Mouse (Mus musculus): ENCODE measurements around the gene Sema3e.

The Sema3e gene

GRCm38 (mm10) chr5:14043116-14043515, 18.0 kb downstream of the Sema3e start:
- Histone ChIP-seq H3K36me3 (ENCODE audit: control insufficient read depth, insufficient read depth, low read length, poor library complexity, severe bottlenecking) (no peaks in the 10 kb centered on the region), H3K27me3 (ENCODE audit: control insufficient read depth, insufficient read depth, low read length, poor library complexity, severe bottlenecking) (no peaks in the 10 kb centered on the region)
- no peak for DNase-seq (ENCODE audit: low read depth, low spot score)

DNA sequence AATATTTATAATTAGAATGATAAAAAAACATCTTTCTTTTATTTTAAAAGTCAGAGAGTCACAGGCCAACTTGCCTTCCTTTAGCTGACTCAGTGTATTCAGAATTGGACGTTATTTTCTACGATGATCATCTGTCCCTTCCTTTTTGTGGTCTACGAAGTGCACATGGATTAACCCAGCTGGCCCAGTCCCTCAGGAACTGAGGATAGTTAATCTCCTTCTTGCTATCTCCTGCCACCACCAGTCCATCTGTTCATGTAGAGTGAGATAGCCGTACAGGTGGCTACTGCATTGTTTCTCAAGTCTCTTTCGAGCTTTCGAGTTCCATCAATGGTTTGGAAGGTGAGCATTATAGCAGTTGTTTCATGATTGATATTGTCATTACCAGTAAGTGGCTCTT, 18.9 kb downstream of the Sema3e start:
- H3K27me3 ChIP-seq (ENCODE audit: control insufficient read depth, insufficient read depth, low read length, poor library complexity, severe bottlenecking), result no peaks in the 10 kb centered on the region
- H3K36me3 ChIP-seq (ENCODE audit: control insufficient read depth, insufficient read depth, low read length, poor library complexity, severe bottlenecking), result no peaks in the 10 kb centered on the region
- DNase-seq (ENCODE audit: low read depth, low spot score), result no peak

DNA sequence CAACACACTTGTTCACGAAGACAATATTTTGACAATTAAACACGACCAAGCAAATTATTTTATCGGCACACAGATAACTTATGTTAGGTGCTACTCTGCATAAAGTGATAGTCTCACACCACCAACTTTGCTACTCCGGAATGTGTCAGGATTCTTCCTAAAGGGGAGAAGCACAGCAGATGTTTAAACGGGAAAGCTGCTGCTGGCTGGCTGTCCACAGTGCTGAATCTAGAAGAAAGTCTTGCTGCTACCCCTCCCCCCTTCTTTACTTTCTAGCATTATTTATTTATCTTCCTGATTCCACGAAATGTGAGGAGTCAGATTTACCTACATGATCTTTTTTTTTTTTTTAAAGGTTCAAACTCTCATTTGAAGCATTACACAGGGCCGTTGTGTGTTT, 23.6 kb downstream of the Sema3e start:
- no peak for DNase-seq (ENCODE audit: low read depth, low spot score)
- Histone ChIP-seq H3K27me3 (ENCODE audit: control insufficient read depth, insufficient read depth, low read length, poor library complexity, severe bottlenecking) (no peaks in the 10 kb centered on the region), H3K36me3 (ENCODE audit: control insufficient read depth, insufficient read depth, low read length, poor library complexity, severe bottlenecking) (no peaks in the 10 kb centered on the region)

GRCm38 (mm10) chr5:14054472-14054871, 29.4 kb downstream of the Sema3e start:
- H3K36me3 ChIP-seq (ENCODE audit: control insufficient read depth, insufficient read depth, low read length, poor library complexity, severe bottlenecking), result no peaks in the 10 kb centered on the region
- H3K27me3 ChIP-seq (ENCODE audit: control insufficient read depth, insufficient read depth, low read length, poor library complexity, severe bottlenecking), result no peaks in the 10 kb centered on the region
- DNase-seq (ENCODE audit: low read depth, low spot score), result no peak

DNA sequence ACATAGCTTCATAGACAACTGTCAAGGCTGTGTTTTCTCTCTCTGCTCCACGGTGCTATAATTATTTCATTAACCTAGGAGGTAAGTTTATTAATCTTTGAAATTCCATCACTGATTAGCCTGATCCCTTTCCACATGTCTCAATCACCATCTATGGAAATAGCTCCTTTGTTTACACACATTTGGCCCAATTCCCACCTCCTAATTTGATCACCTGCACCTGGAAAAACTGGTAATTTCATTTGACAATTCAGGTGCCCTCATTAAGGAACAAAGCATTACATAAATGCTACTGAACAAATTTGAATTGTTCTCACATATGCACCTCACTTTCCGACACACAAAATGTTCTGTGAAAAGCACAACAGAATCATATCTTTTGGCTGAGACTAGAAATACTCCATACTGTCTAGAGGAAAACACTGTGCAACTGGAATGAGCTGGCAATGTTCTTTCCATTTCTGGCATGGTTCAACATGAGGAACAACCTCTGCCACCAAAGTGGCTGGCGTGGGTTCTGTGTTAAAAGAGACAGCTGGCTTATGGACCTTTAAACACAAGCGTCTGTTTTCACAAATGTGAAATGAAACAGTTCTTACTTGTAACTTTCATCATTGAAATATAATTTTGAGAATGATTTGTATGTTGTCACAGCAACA, 34.9 kb downstream of the Sema3e start:
- Histone ChIP-seq H3K27me3 (ENCODE audit: control insufficient read depth, insufficient read depth, low read length, poor library complexity, severe bottlenecking) (no peaks in the 10 kb centered on the region), H3K36me3 (ENCODE audit: control insufficient read depth, insufficient read depth, low read length, poor library complexity, severe bottlenecking) (no peaks in the 10 kb centered on the region)
- no peak for DNase-seq (ENCODE audit: low read depth, low spot score)

DNA sequence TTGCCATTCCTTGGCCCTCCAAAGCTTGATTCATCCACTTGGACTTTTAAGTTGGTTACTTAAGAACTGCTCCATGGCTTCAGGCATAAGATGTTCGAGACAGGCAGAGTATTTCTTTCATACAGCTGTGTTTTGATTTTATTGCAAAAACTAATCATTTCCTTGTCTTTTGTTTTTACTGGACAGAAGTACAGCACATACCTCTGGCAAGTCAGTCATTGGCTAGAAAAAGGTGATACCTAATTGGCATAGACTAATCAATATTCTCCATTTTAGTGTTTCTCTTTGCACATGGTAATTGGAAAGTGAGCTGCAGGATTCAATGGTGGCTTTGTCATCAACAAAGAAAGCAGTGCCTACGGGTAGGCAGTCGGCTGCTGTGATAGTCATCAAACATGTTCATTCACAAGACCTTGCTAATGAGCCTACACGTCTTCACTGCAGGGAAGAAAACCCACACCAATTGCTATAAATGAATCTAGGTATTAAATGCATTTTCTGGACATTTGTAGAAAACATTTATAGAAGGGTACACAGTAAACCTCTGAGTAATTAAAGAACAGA, 37.9 kb downstream of the Sema3e start:
- Histone ChIP-seq H3K27me3 (ENCODE audit: control insufficient read depth, insufficient read depth, low read length, poor library complexity, severe bottlenecking) (no peaks in the 10 kb centered on the region), H3K36me3 (ENCODE audit: control insufficient read depth, insufficient read depth, low read length, poor library complexity, severe bottlenecking) (no peaks in the 10 kb centered on the region)
- no peak for DNase-seq (ENCODE audit: low read depth, low spot score)

- no peaks in the 10 kb centered on the region for H3K36me3 ChIP-seq (ENCODE audit: control insufficient read depth, insufficient read depth, low read length, poor library complexity, severe bottlenecking)
- DNase-seq (ENCODE audit: low read depth, low spot score), result no peak
- no peaks in the 10 kb centered on the region for H3K27me3 ChIP-seq (ENCODE audit: control insufficient read depth, insufficient read depth, low read length, poor library complexity, severe bottlenecking)
Observed at GRCm38 (mm10) chr5:14073152-14073551, 48.1 kb downstream of the Sema3e start.

GRCm38 (mm10) chr5:14088100-14088499, 63.0 kb downstream of the Sema3e start:
- no peaks in the 10 kb centered on the region for H3K27me3 ChIP-seq (ENCODE audit: control insufficient read depth, insufficient read depth, low read length, poor library complexity, severe bottlenecking)
- no peaks in the 10 kb centered on the region for H3K36me3 ChIP-seq (ENCODE audit: control insufficient read depth, insufficient read depth, low read length, poor library complexity, severe bottlenecking)
- DNase-seq (ENCODE audit: low read depth, low spot score), result no peak

DNA sequence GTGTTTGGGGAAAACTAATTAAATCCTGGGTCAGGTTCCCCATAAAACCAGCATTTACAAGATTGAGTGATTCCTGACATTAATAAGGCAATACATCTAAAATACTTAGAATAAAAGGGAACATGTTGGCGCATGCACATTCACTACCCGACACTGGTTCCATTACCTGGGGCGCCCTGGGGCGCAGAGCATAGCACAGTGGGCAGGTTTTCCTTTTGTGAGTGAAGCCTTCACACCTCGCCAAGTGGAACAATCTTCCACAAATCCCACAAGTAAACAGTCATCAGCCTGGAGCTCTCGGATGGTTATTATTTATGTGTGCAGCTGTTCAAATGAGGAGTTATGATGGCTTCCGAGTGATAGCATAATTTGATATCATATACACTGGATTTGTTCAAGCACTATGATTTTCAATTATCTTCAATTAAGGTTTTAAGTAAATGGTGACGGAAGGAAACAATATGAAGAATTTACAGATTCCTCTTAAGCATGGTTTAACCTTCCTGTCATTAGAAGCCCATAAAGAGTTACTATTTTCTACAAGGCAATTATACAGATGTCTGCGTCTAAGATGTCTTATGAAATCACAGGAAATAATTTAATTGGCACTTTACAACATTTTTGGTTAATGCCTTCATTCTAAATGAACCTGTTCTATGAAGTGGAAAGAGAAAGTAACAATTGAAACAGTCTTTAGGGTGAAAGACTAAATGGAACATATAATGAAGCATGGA, 65.0 kb downstream of the Sema3e start:
- Histone ChIP-seq H3K27me3 (ENCODE audit: control insufficient read depth, insufficient read depth, low read length, poor library complexity, severe bottlenecking) (no peaks in the 10 kb centered on the region), H3K36me3 (ENCODE audit: control insufficient read depth, insufficient read depth, low read length, poor library complexity, severe bottlenecking) (no peaks in the 10 kb centered on the region)
- DNase-seq (ENCODE audit: low read depth, low spot score), result no peak

DNA sequence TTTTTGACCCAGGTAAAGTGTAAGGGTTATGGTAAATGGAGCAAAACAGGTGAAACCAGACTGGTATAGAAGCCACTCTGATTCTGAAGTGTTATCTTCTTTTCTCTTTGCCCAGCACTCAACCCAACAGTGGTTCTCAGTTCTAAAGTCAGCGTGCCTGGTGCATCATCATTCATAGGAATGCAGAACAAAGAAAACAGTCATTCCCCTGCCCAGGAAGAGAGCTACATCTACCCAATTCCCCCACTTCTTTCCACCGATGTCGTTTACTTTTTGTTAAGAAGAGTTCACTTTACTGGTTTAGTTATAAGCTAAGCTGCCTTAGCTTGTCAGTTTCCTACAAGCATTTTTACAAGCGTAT, 65.5 kb downstream of the Sema3e start:
- no peaks in the 10 kb centered on the region for H3K27me3 ChIP-seq (ENCODE audit: control insufficient read depth, insufficient read depth, low read length, poor library complexity, severe bottlenecking)
- H3K36me3 ChIP-seq (ENCODE audit: control insufficient read depth, insufficient read depth, low read length, poor library complexity, severe bottlenecking), result no peaks in the 10 kb centered on the region
- no peak for DNase-seq (ENCODE audit: low read depth, low spot score)

- Histone ChIP-seq H3K27me3 (ENCODE audit: control insufficient read depth, insufficient read depth, low read length, poor library complexity, severe bottlenecking) (no peaks in the 10 kb centered on the region), H3K36me3 (ENCODE audit: control insufficient read depth, insufficient read depth, low read length, poor library complexity, severe bottlenecking) (no peaks in the 10 kb centered on the region)
- no peak for DNase-seq (ENCODE audit: low read depth, low spot score)
Observed at GRCm38 (mm10) chr5:14092262-14092776, 67.2 kb downstream of the Sema3e start.

DNA sequence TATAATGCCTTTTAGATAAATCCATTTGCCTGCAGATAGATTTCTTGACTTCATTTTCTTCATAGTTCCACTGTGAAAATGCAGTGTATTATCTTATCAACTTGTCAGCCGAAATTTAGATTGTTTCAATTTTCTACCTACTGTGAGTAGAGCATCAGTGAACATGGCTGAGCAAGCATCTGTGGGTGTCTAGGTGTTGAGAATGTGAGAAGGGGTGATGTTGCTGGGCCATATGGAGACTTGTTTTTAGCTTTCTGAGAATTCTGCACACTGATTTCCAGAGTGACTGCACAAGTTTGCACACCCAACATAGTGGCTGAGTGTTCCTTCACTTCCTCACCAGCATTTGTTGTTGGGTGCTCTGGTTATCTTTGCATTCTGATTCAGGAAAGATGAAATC, 71.1 kb downstream of the Sema3e start:
- DNase-seq (ENCODE audit: low read depth, low spot score), result no peak
- Histone ChIP-seq H3K27me3 (ENCODE audit: control insufficient read depth, insufficient read depth, low read length, poor library complexity, severe bottlenecking) (no peaks in the 10 kb centered on the region), H3K36me3 (ENCODE audit: control insufficient read depth, insufficient read depth, low read length, poor library complexity, severe bottlenecking) (no peaks in the 10 kb centered on the region)

GRCm38 (mm10) chr5:14098677-14099076, 73.6 kb downstream of the Sema3e start:
- H3K36me3 ChIP-seq (ENCODE audit: control insufficient read depth, insufficient read depth, low read length, poor library complexity, severe bottlenecking), result no peaks in the 10 kb centered on the region
- H3K27me3 ChIP-seq (ENCODE audit: control insufficient read depth, insufficient read depth, low read length, poor library complexity, severe bottlenecking), result no peaks in the 10 kb centered on the region
- no peak for DNase-seq (ENCODE audit: low read depth, low spot score)

GRCm38 (mm10) chr5:14107365-14107764, 82.3 kb downstream of the Sema3e start:
- no peaks in the 10 kb centered on the region for H3K27me3 ChIP-seq (ENCODE audit: control insufficient read depth, insufficient read depth, low read length, poor library complexity, severe bottlenecking)
- H3K36me3 ChIP-seq (ENCODE audit: control insufficient read depth, insufficient read depth, low read length, poor library complexity, severe bottlenecking), result no peaks in the 10 kb centered on the region
- DNase-seq (ENCODE audit: low read depth, low spot score), result no peak

GRCm38 (mm10) chr5:14109001-14109400, 83.9 kb downstream of the Sema3e start:
- no peak for DNase-seq (ENCODE audit: low read depth, low spot score)
- Histone ChIP-seq H3K27me3 (ENCODE audit: control insufficient read depth, insufficient read depth, low read length, poor library complexity, severe bottlenecking) (no peaks in the 10 kb centered on the region), H3K36me3 (ENCODE audit: control insufficient read depth, insufficient read depth, low read length, poor library complexity, severe bottlenecking) (no peaks in the 10 kb centered on the region)

All from splenic B cell, adult 2 months (primary cell).